Mouse (Mus musculus): ENCODE measurements at regions not wholly inside any gene's neighbourhood (a gene's known extent, or its start where the extent isn't known, plus 50 kb on each side); places are given as distances from the start of the nearest gene placed in this dataset.

DNA sequence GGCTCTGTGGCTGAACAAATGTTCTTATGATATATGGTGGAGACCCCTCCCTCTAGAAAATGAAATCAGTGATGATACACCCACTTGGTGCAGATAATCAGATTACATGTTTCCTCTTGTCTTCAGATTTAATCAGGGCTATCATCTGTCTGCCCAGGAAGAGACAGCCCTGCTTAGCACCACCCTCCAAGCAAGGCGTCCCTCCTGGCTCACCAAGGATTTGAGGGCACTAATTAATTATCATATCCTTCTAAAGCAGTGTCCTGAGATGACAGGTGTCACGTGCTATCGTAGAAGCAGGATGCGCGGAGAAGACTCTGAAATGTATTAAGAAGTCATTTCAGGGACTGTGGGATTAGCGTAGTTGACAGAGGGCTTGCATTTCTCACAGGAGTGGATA lies 466.2 kb upstream of the Cdh4 start:
- H3K9ac ChIP-seq = no peak overlapping the region
- no peak overlapping the region for H3K4me2 ChIP-seq
- no peaks in the 10 kb centered on the region for H3K4me1 ChIP-seq (ENCODE audit: insufficient read depth)
- no peaks in the 10 kb centered on the region for H3K9me3 ChIP-seq (ENCODE audit: low read depth, low read length)
- DNase-seq (no peak), ATAC-seq (ENCODE audit: insufficient read depth) (no peak)
- no peaks in the 10 kb centered on the region for H3K27me3 ChIP-seq (ENCODE audit: insufficient read depth, low read length)
- no peak for TF ChIP-seq CTCF (IDR thresholded peaks at IDR 0.05; ENCODE audit: low read depth)
- no peak overlapping the region for H3K4me3 ChIP-seq (ENCODE audit: low read depth, low read length)
- no peak overlapping the region for H3K27ac ChIP-seq (ENCODE audit: low read depth)
- 67% methylated on average over 6 of the region's 6 CpGs for WGBS
- no peaks in the 10 kb centered on the region for H3K36me3 ChIP-seq (ENCODE audit: insufficient read depth)

DNA sequence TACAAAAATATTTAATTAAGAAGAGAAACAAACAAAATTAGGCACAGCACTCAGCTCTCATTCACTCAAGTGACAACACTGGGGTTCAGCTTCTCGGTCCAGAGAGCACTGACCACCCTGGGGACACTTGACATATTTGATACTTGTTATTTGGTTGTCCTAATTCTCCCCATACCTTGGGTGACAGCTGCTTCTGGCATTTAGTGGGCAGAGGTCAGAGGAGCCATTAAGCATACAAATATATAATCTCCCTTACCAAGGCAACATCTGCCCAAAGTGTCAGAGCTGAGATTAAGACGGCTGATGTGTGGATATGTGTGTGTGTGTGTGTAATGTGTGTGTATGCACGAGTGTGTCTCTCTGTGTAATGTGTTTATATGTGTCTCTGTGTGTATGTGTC lies 465.7 kb upstream of the Cdh4 start:
- H3K9me3 ChIP-seq (ENCODE audit: low read depth, low read length) = no peaks in the 10 kb centered on the region
- no peak overlapping the region for H3K4me2 ChIP-seq
- no peak for TF ChIP-seq CTCF (IDR thresholded peaks at IDR 0.05; ENCODE audit: low read depth)
- DNase-seq (no peak), ATAC-seq (ENCODE audit: insufficient read depth) (no peak)
- no peak overlapping the region for H3K4me3 ChIP-seq (ENCODE audit: low read depth, low read length)
- H3K4me1 ChIP-seq (ENCODE audit: insufficient read depth) = no peaks in the 10 kb centered on the region
- no peaks in the 10 kb centered on the region for H3K27me3 ChIP-seq (ENCODE audit: insufficient read depth, low read length)
- no peak overlapping the region for H3K27ac ChIP-seq (ENCODE audit: low read depth)
- H3K9ac ChIP-seq = no peak overlapping the region
- H3K36me3 ChIP-seq (ENCODE audit: insufficient read depth) = no peaks in the 10 kb centered on the region
- 56% methylated on average over 3 of the region's 3 CpGs for WGBS

DNA sequence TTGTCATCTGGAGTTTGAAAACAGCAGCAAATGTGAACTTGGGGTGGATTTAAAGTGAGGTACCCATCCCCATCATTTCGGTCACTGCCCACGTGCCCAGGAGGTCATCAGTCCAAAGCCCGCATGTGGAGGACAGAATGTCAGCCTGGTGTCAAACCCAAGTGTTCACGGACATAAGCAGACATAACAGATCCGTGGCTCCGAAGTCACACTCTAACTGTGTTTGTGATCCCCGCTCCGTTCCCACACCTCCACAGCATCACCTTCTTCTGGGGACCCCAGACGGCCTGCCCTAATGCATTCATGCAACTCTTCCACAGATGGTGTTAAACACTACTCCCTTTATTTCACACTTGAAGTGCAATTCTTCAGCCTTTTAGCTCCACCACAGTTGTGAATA lies 462.8 kb upstream of the Cdh4 start:
- 75% methylated on average over 9 of the region's 9 CpGs for WGBS
- TF ChIP-seq CTCF (IDR thresholded peaks at IDR 0.05; ENCODE audit: low read depth) = no peak
- Histone ChIP-seq H3K27me3 (ENCODE audit: insufficient read depth, low read length) (no peaks in the 10 kb centered on the region), H3K27ac (ENCODE audit: low read depth) (no peak overlapping the region), H3K4me3 (ENCODE audit: low read depth, low read length) (no peak overlapping the region), H3K9me3 (ENCODE audit: low read depth, low read length) (no peaks in the 10 kb centered on the region), H3K9ac (no peak overlapping the region), H3K36me3 (ENCODE audit: insufficient read depth) (no peaks in the 10 kb centered on the region), H3K4me2 (no peak overlapping the region), H3K4me1 (ENCODE audit: insufficient read depth) (no peaks in the 10 kb centered on the region)
- ATAC-seq (ENCODE audit: insufficient read depth) (no peak), DNase-seq (no peak)

- H3K9me3 ChIP-seq (ENCODE audit: low read depth, low read length) = no peaks in the 10 kb centered on the region
- no peaks in the 10 kb centered on the region for H3K4me1 ChIP-seq (ENCODE audit: insufficient read depth)
- no peaks in the 10 kb centered on the region for H3K36me3 ChIP-seq (ENCODE audit: insufficient read depth)
- H3K4me3 ChIP-seq (ENCODE audit: low read depth, low read length) = no peak overlapping the region
- no peak for TF ChIP-seq CTCF (IDR thresholded peaks at IDR 0.05; ENCODE audit: low read depth)
- no peaks in the 10 kb centered on the region for H3K27me3 ChIP-seq (ENCODE audit: insufficient read depth, low read length)
- ATAC-seq (ENCODE audit: insufficient read depth) = peak; percentile 64
- no peak overlapping the region for H3K9ac ChIP-seq
- WGBS = 23% methylated on average over 7 of the region's 7 CpGs
- H3K4me2 ChIP-seq = no peak overlapping the region
- DNase-seq = peak; percentile 24
- 0 out of 2 replicates have a peak overlapping the region, but pooled peaks have one; percentile 33 for H3K27ac ChIP-seq (ENCODE audit: low read depth)
Observed at GRCm38 (mm10) chr2:178981736-178982502, 460.3 kb upstream of the Cdh4 start.

GRCm38 (mm10) chr2:178983801-178984200 lies 458.4 kb upstream of the Cdh4 start:
- Histone ChIP-seq H3K4me3 (ENCODE audit: low read depth, low read length) (no peak overlapping the region), H3K27ac (ENCODE audit: low read depth) (no peak overlapping the region), H3K4me2 (no peak overlapping the region), H3K9ac (no peak overlapping the region), H3K27me3 (ENCODE audit: insufficient read depth, low read length) (no peaks in the 10 kb centered on the region), H3K9me3 (ENCODE audit: low read depth, low read length) (no peaks in the 10 kb centered on the region), H3K4me1 (ENCODE audit: insufficient read depth) (no peaks in the 10 kb centered on the region), H3K36me3 (ENCODE audit: insufficient read depth) (no peaks in the 10 kb centered on the region)
- no peak for ATAC-seq (ENCODE audit: insufficient read depth)
- TF ChIP-seq CTCF (IDR thresholded peaks at IDR 0.05; ENCODE audit: low read depth) = no peak
- DNase-seq = no peak
- 89% methylated on average over 8 of the region's 8 CpGs for WGBS

DNA sequence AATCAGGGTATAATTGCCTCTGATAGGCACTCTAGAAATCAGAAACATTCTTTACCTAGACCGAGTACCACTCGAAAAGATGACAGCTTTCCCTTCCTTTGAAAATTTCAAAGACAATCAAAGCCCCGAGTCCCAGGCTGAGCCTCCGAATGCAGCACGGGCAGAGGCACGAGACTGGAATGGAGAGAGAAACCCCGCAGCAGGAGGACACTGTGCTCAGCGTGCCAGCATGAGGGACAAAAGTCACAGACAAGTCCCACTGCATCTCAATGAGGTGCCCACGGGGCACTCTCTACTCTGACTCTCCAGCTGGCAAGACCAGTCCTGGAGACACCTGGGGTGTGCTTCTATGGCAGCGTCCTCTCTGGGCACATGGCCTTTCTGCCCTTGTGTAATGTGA lies 454.3 kb upstream of the Cdh4 start:
- no peak for TF ChIP-seq CTCF (IDR thresholded peaks at IDR 0.05; ENCODE audit: low read depth)
- Histone ChIP-seq H3K4me3 (ENCODE audit: low read depth, low read length) (no peak overlapping the region), H3K4me1 (ENCODE audit: insufficient read depth) (no peaks in the 10 kb centered on the region), H3K27ac (ENCODE audit: low read depth) (no peak overlapping the region), H3K9me3 (ENCODE audit: low read depth, low read length) (no peaks in the 10 kb centered on the region), H3K27me3 (ENCODE audit: insufficient read depth, low read length) (no peaks in the 10 kb centered on the region), H3K36me3 (ENCODE audit: insufficient read depth) (no peaks in the 10 kb centered on the region), H3K4me2 (no peak overlapping the region), H3K9ac (no peak overlapping the region)
- ATAC-seq (ENCODE audit: insufficient read depth) (no peak), DNase-seq (no peak)
- WGBS = 43% methylated on average over 10 of the region's 10 CpGs

DNA sequence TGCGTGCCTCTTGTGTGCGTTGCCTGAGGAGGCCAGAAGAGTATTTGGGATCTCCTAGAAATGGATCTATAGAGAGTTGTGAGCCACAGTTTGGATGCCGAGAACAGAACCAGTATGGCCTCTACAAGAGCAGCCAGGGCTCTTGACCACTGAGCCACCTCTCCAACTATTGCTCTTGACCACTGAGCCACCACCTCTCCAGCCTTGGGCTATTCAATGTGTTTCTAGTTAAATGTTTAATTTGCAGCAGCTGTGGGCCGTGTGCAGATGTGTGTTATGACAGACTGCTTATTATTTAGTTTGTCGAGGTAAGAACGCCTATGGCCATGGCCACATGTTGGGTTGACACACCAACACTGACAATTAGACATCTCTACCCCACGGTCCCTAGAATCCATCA lies 452.9 kb upstream of the Cdh4 start:
- Histone ChIP-seq H3K4me1 (ENCODE audit: insufficient read depth) (no peaks in the 10 kb centered on the region), H3K36me3 (ENCODE audit: insufficient read depth) (no peaks in the 10 kb centered on the region), H3K27ac (ENCODE audit: low read depth) (no peak overlapping the region), H3K9me3 (ENCODE audit: low read depth, low read length) (no peaks in the 10 kb centered on the region), H3K27me3 (ENCODE audit: insufficient read depth, low read length) (no peaks in the 10 kb centered on the region), H3K4me2 (no peak overlapping the region), H3K4me3 (ENCODE audit: low read depth, low read length) (no peak overlapping the region), H3K9ac (no peak overlapping the region)
- DNase-seq (no peak), ATAC-seq (ENCODE audit: insufficient read depth) (no peak)
- no peak for TF ChIP-seq CTCF (IDR thresholded peaks at IDR 0.05; ENCODE audit: low read depth)
- 70% methylated on average over 7 of the region's 7 CpGs for WGBS
